Mouse (Mus musculus) right cerebral cortex, postnatal 36 days (tissue): Measurements from ENCODE around the gene Hoxd3.

ENCODE experiments used
- DNase-seq, 2 experiments: peaks; one replicate each; pipeline ENCODE4 v3.0.0; 2022; ENCODE audit warnings: low spot score in 2 of 2, mixed read lengths in 1 of 2

Gene Hoxd3

GRCm38 (mm10) chr2:74705467-74706089 lies 6.1 kb upstream of the Hoxd3 start:
- no peak for DNase-seq

GRCm38 (mm10) chr2:74706393-74706960 lies 5.2 kb upstream of the Hoxd3 start:
- DNase-seq, result no peak

- no peak for DNase-seq
Observed at GRCm38 (mm10) chr2:74707599-74707998, 4.1 kb upstream of the Hoxd3 start.

GRCm38 (mm10) chr2:74708676-74709075 lies 3.1 kb upstream of the Hoxd3 start:
- no peak for DNase-seq

DNA sequence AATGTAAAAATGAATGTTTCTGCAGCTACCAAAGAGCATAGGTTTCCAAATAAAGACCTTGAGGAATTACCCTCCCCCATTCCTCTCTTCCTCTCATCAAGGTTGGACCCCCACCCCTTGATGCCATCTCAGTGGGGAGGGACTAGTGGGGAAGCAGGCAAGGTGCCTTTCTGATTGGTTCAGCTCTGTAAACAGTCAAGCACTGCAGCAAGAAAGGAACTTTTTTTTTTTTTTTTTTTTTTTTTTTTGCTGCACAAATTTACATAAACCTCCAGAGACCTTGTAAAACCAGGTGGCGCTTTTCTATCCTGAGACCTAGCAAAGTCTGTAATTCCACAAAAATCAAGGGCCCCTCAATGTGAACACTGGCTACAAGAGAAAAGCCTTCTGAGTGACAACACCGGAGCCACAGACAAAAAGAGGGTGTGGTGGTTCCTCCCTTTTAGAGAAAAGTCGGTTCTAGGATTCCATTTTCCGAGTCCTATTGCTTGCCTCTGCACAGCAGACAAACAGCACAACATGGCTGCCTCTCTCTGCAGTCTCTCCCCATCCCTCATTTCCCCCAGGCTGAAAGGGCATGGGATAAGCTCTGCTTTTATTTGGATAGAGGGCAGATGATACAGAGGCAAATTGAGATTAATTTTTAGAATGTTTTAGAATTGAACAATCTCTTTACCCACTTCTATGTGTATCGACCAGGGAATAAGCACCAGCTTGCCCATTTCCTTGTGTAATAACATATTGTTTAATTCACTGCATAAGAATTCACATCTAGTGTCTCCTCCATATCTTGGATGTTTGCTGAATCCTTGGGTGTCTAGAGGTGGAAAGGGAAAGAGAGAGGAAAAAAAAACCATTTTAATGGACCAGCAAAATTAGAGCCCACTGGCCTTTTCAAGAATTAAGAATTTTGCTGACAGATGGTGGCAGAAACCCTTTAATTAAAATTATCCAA lies 2.0 kb upstream of the Hoxd3 start:
- no peak for DNase-seq

DNA sequence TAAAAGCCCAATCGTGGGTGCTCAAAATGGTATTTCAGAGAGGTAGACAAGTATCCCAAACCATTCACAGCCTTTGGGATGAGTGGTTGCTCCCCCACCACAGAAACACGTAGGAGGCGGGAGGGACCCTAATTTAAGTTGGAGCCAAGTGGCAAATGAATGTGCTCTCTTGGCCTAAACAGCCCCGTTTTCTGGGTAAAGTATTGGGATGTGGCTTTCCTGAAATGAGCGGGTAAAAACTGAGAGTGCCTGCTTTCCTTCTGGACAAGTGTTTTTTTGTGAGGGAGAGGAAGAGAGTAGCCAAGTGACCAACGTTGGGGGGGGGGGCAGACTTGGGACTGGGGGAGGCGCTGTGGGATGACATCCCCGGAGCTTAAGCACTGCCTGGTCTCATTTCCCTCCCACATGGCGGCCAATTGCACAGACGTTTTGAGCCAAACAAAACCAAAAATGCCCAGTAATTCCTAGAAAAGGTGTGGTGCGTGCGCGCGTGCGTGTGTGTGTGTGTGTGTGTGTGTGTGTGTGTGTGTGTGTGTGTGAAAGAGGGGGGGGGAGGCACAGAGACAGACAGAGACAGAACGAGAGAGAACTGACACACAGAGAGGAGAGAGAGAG lies 691 bp upstream of the Hoxd3 start:
- DNase-seq, result no peak

DNA sequence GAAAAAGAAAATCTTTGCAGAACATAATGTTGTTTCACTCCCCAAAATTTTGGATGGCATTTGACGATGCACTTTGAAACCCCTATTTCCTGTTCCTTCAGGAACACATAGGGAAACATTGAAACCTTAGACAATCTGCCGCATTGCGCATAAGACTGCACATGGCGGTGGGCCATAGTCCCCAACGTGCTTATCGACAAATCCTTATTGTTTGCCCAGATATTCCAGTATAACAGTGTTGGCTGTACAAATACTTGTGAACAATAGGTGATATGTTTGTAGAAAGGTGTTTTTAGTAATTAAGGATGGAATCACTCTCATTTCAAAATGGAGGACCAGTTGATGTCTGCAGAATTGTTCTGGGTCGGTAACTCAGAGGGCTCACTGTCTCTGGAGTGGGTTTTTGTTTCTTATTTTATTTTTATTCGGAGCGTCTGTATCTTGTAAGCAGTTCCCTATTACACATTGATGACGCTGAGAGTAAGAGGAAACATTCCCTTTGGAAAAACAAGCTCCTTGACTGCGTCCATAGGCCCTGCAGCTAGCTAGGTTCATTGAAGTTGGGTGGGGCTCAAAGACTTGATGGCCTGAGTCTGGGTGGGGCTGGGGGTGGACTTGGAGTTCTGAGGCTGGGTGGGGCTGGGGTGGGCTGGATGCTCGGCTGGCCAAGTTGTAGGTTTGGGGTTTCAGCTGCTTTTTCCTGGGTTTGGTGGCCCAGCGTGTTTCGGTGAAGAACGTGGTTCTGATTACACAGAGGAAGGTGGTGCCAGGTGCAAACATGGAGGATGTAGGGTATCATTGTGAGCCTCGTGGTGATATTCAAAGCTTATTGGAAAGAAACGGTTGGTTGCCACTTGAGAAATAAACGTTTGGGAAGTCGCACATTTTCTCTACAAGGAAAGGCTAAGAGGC lies 1.8 kb downstream of the Hoxd3 start:
- no peak for DNase-seq

GRCm38 (mm10) chr2:74714156-74714789 lies 2.5 kb downstream of the Hoxd3 start:
- DNase-seq, result no peak

DNA sequence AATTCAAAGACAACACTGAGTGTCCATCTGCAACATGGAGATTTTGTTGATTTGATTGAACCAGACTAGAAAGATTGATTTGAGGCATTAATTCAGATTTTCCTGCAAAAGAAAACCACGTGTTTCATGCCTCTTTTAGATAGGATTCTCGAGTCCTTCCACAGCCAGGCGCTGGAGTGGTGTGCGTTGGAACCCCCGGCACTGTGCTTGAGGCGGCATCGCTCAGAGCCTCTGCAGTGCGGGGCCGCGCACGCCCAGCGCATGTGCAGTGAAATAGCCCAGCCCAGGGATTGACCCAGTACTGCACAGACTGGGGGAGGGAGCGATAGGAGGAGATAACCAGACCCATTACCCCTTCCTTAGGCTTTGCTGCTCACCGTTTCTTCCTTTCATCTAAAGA lies 3.2 kb downstream of the Hoxd3 start:
- DNase-seq, result no peak

DNA sequence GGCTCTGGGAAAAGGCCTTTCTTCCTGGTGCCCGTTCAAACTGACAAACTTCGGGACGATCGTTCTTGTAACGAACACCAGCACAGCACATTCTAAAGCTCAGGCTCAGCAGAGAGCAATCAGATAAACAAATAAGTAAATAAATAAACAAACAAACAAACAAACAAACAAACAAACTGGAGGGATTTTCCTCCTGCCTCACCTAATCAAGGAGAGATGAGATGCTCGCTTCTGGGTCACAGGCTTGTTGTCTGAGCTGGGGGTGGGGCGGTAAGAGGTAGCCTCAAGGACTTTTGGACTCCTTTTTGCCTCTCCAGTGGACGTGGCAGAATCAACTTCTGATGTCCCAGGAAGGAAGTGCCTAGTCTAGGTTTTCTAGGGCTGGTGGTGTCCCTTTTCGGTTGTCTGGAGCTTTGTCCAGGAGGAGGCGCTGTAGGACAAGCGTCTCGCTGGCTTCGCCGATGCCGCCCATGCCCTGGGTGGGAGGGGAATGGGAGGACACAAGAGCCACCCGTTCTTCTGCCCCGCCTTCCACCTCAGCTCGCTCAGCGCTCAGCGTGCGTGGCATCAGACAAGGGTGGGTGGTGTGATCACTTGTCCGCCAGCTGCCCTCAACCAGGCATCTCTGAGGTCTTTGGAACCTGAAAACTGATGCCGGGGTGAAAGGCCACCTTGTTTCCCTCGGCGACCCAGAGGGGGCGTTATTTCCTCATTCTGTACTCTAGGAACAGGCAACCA lies 3.9 kb downstream of the Hoxd3 start:
- DNase-seq, result peak; percentile 43 to 50

- no peak for DNase-seq
Observed at GRCm38 (mm10) chr2:74720384-74720783, 8.7 kb downstream of the Hoxd3 start.

GRCm38 (mm10) chr2:74720955-74721491 lies 9.3 kb downstream of the Hoxd3 start:
- DNase-seq, result no peak

DNA sequence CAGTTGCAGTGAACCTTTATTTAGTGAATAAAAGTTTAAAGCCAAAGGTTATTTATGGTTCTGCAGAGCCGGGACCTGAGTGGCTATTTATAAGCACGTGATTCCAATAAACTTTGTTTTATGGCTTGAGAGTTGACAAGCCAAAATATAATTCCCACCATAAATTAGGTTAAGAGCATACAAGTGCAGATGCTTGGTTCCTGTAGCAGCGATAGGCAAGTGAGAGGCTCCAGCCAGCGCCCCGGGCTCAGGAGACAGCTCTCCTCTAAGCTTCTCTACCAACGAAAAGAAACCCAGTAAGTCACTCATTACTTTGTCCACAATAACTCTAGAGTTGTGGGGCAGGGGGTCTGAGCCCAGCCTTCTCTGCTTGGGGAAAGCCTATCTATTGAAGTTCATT lies 10.2 kb downstream of the Hoxd3 start:
- no peak for DNase-seq

- no peak for DNase-seq
Observed at GRCm38 (mm10) chr2:74722949-74723348, 11.2 kb downstream of the Hoxd3 start.

- no peak for DNase-seq
Observed at GRCm38 (mm10) chr2:74724244-74725015, 12.7 kb downstream of the Hoxd3 start.

DNA sequence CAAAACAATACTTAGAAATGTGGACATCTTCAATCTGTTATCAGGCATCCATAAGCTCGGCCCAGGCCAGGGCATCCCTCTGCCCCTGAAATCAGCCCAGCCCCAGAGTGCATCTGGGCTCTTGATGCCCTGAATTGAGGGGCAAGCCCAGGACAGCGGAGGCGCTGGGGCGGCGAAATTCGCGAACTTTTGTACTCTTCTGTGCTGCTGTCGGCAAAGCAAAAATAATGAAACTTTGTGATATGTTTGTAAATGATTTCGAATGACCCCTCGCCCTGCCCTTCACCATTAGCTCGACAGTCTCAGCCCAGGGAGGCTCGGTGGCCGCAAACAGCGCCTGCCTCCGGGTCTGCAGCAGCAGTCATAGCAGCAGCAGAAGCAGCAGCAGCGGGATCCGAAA lies 13.4 kb downstream of the Hoxd3 start:
- DNase-seq, result no peak

DNA sequence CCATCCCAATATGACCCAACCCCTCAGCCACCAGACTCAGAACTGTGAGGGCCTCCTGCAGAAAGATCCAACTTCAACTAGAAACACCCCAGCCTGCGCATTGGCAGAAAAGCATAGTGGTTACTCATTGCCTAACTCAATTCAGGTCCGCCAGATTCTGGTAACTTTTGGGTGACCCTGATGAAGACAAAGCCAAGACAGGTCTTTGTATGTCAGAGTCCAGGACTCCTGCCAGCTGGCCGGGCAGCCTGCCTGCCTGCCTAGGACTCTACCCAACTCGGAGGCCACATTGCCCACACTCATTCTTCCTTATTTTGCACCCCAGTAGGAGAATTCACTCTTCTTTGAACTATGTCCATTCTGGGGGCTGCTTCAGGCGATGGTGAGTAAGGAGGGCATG lies 14.8 kb downstream of the Hoxd3 start, which contains the start of gene Gm28230:
TSS of gene Gm28230 (plus strand) at position 178 of the 400 bp plus-strand sequence.
- DNase-seq, result no peak

DNA sequence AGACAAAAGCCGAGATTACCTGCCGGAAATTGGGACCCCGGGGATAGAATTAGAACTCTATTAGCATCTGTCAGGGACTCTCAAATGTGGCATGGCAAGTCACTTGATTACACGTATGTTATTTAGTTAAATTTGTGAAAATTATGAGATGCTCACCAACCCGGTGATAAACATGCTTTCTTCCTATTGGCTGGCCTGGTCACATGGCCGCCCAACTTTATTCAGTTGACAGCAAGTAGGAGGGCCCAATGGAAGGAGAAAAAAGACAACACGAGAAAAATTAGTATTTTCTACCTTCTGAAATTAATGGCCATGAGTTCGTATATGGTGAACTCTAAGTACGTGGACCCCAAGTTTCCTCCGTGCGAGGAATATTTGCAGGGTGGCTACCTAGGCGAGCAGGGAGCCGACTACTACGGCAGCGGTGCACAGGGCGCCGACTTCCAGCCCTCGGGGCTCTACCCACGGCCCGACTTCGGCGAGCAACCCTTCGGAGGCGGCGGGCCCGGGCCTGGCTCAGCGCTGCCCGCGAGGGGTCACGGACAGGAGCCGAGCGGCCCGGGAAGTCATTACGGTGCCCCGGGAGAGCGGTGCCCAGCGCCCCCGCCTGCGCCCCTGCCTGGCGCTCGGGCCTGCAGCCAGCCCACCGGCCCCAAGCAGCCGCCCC lies 15.4 kb downstream of the Hoxd3 start:
- DNase-seq, result no peak
